Mouse (Mus musculus): ENCODE results near the gene Tfr2.
A peak's percentile ranks its signal among the peaks of the same experiment; 100 is the strongest.

Tfr2 gene

DNA sequence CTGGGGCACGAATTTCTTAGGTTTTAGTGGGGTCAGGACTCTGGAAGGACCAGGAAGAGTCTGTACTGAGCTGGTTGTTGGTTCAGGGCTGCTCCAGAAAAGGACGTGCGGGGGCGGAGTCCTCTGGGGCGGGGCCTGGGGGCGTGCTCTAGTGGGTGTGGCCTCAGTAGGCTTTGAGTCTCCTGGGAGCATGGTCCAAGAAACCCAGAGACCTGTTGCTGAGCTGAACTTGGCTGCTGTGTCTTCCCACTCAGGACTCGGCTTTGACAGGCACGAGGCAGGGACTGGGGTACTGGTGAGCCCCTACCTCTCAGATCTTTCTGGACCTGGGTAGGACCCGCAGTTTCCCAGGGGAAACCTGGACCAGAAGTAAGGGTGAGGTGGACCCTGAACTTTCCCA, at the start of gene Tfr2:
Gene Tfr2 (plus strand): TSS at position 176 of the 400 bp plus-strand sequence.
- peak; percentile 59 for DNase-seq (ENCODE audit: extremely low read depth, low read depth)

DNA sequence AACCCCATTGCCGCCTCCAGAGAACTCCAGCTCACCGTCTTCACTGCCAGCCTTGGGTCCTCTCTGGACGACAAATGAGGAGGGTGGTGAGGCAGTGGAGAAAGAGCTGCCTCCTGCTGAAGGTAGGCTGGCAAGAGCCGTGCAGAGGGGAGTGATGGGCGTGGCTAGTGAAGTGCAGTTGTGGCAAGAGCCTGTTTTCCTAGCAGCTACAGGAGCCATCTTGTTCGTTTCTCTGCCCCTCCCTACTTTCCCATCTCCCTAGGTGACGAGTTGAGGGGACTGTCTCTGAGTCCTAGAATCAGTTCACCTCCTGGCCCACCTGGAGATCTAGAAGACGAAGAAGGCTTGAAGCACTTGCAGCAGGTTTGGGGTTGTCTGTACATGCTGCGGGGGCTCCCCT, 47.8 kb upstream of the Tfr2 start:
- no peak for DNase-seq (ENCODE audit: extremely low read depth, low read depth)

DNA sequence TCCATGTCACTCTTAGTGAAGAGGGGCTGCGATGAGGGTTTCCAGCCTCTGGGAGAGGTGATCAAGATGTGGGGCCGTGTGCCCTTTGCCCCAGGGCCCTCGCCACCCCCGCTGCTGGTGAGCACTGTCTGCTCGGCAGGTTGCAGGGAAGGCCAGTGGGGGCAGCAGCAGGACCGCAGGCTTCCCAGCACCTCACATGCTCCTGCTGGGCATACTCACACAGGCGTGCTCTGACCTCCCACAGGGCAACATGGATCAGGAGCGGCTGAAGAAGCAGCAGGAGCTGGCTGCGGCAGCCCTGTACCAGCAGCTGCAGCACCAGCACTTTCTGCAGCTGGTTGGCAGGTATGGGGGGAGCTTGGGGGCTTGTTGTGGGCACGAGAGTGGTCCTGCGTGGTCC, 46.9 kb upstream of the Tfr2 start:
- DNase-seq (ENCODE audit: extremely low read depth, low read depth) = no peak

DNA sequence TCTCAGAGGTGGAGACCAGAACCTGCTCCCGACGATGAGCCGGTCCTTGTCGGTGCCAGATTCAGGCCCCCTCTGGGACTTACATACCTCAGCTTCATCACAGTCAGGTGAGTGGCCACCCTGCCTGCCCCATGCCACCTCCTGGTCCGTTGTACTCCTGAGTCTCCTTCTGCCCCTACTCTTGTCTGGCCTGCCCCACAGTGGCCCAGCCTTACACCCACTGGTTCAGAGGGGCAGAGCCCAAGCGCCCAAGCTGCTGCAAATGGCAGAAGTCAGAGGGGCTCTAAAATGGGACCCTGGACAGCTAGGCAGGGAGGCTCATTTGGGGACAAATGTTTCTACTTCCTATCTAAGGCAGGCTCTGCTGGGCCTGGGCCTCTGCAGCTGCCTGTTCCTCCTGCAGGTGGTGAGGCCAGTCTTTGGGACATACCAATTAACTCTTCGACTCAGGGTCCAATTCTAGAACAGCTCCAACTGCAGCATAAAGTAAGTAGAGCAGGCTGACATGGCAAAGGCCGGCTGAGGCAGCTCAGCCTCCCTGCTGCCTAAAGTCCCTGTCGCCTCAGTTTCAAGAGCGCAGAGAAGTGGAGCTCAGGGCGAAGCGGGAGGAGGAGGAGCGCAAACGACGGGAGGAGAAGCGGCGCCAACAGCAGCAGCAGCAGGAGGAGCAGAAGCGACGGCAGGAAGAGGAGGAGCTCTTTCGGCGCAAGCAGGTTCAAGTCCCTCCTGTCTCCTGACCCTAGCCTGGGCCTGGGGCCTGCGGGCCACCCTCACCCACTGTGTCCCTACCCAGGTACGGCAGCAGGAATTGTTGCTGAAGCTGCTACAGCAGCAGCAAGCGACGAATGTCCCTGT, 46.0 kb upstream of the Tfr2 start:
- no peak for DNase-seq (ENCODE audit: extremely low read depth, low read depth)

DNA sequence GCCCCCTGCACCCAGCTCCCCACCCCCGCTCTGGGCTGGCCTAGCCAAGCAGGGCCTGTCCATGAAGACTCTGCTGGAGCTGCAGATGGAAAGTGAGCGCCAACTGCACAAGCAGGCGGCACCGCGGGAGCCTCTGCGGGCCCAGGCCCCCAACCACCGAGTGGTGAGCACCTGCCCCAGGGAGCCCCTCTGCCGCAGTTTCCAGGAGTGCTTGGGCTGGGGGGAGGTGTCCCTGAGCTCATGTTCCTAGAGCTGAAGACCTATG, 45.5 kb upstream of the Tfr2 start:
- no peak for DNase-seq (ENCODE audit: extremely low read depth, low read depth)

DNA sequence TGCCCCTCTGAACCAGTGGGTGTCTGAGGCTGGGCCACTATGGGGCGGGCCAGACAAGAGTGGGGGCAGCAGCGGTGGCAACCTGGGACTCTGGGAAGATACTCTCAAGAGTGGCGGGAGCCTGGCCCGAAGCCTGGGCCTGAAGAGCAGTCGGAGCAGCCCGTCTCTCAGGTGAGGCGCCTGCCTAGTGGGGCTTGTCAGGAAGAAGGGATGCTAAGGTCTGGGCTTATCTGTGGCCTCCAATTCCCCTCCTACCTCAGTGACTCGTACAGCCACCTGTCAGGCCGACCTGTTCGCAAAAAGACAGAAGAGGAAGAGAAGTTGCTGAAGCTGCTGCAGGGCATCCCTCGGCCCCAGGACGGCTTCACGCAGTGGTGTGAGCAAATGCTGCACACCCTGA, 45.0 kb upstream of the Tfr2 start:
- DNase-seq (ENCODE audit: extremely low read depth, low read depth) = no peak

DNA sequence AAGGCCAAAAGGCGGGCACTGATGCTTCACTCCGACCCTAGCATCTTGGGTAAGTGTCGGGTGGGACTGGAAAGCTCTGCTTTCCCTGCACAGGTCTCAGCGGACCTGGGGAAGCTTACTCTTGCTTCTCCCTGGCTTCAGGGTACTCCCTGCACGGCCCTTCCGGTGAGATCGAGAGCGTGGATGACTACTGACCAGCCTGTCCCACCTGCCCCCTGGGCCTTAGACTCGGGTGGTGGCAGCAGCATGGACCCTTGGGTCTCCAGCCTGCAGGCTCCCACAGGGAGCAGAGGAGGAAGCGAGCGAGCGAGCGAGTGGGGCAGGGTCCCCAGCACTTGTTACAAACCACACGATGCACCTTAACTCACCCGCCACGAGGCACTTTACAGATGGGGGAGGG, 44.1 kb upstream of the Tfr2 start:
- no peak for DNase-seq (ENCODE audit: extremely low read depth, low read depth)

DNA sequence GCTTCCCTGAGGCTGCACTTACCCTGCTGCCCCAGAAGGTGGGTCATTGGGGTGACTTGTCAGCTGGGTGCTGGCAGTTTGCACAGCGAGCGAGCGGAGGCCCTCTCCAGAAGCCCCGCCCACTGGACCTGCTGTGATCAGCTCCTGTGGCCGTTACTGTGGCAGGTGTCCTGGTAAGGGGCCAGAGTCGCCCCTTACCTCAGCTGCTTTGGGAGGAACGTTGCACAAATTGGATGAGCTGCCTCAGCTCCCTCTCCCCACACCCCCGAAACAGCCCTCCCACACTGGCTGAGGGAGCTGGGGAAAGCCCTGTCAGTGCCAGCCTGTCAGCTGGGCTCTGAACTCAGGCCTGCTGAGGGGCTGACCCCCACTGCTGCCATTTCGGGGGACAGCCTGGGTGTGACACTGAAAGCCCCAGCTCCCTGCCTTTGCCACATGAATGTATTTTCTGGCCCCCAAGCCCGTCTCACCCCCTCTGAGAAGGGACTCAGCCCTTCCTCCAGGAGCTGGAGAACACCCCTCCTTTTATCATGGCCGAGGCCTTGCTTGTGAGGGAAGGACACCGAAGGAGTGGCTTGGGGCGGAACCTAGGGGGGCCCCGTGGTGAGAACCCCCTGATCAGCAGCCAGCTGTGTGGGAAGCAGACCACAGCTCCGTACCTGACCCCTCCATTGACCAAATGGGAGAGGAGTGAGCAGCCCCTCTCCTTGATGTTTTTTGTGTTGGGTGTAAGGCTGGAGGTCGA, 43.3 kb upstream of the Tfr2 start:
- DNase-seq (ENCODE audit: extremely low read depth, low read depth) = no peak

DNA sequence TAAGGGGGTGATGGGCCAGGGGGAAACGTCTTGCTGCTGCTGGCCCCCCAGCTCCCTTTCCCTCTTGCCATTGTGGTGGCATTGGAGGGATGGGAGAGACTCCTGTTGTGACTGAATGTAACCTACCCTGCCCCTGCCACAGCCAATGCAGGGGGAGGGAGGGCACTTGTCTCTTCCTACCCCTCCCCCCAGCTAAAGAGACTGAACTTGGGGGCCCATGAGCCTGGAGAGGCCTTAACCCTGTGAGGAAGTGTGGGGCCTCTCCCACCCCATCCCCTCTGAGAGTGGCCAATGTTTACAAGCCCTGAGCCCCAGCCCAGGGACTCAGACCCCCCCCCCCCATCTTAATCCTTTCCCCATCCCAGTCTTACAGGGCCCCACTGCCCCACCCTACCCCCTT, 42.2 kb upstream of the Tfr2 start:
- DNase-seq (ENCODE audit: extremely low read depth, low read depth) = no peak

DNA sequence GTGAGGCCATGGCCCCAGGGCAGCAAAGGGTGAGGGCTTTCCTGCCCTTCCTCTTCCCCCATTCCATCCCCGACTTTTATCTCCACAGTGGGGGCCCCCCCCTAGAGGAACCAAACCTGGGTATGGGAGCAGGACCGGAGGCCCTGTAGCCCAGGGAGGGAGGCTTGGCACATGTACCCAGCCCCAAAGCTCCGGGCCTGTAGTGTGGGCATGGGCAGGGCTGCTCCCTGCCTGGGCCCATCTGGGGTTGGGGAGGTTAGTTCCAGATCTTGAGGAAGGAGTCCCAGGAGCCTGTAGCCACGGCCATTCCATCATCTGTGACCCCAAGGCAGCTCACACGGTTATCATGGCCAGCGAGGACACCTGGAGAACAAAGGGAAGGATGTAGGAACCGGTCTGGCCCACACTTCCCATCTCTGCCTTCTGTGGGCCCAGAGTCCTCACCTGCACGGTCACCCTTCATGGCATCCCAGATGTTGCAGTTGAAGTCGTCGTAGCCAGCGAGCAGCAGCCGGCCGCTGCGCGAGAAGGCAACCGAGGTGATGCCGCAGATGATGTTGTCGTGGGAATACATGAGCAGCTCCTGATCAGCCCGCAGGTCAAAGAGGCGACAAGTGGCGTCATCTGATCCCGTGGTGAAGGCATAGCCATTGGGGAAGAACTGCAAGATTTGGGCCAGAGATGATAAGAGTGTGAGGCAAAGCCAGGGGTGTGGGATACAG, 41.2 kb upstream of the Tfr2 start:
- no peak for DNase-seq (ENCODE audit: extremely low read depth, low read depth)

DNA sequence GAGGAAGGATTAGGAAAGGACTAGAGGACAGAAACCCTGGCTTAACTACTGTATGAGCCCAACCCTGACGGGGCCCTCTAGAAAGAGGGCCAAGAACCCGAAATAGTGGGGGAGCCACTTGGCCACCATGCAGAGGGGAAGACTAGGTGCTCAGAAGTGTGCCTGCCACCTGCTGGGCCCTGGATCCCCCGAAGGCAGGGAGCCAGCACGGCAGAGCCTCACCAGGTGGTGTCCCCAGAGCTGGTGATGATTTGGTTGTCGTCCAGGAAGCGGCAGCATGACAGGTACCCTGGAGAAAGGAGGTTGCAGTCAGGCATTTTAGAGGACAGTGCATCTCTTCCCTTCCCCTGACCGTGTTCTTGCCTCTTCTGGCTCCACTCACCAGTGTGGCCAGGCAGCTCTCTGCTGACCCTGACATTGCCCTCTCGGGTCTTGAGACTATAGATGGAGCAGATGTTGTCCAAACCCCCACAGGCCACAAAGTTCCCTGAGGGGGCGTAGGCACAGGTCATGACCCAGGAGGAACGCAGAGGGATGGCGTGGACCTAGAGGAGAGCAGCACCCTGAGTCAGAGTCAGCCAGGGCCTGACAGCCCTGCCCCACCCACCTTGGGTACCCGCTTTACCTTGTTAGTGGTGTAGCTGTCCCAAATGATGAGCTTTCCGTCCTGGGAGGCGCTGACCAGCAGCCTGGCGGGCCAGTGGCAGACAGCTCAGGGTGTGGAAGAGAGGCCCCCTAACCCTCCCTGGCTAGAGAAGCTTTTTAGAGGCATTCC, 40.2 kb upstream of the Tfr2 start:
- no peak for DNase-seq (ENCODE audit: extremely low read depth, low read depth)

DNA sequence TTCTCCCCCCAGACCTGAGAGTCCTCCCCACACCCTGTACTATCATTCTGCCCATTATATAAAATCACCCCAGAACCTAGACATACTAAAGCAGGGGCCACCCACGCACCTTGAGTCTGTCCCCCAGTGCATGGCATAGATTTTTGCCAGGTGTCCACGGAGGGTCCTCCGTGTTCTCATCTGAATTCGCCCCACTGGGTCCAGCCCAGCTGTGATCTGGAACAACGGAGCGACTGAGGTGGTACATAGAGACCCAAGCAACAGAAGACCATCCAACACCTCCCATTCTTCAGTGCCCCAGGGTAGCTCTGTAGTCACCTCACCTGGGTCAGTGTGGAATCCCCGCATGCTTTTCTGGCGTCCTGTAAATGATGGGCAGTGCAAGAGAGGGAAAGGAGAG, 39.6 kb upstream of the Tfr2 start:
- no peak for DNase-seq (ENCODE audit: extremely low read depth, low read depth)

DNA sequence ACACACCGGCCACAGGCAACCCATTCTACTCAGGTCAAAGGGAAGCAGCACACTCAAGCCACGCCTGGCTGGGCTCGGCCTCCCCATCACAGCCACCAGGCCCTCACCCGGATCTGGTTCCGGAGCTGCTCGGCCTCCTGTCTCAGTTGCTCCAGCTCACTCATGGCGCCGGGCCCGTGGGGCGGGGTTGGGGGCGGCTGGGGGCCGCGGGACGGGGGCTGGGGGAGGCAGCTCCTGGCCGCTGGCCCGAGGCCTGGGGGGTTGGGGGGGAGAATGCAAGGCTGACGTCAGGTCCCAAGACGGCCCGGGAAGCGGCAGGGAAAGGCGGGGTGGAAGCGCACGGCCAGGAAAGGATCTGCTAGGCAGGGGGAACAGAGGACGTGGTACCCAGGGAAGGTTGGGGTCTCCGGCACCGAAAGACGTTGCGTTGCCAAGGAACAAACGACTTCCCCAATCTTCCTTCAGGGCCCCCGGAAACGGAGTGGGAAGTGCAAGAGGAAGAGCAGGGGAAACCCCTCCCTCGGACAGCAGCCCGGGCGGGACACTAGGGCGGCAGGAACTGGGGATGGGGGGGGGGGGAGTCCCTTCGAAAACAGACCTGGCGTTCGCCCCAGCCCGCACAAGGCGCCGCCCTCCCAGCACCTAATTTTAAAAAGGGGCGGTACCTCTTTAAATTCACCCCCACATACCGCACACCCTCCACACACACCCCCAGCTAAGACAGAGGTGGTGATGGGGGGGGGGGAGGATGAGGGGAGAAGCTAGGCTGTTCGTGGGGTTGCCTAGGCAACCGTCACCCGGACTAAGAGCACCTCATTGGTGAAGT, 38.8 kb upstream of the Tfr2 start:
- peak; percentile 38 for DNase-seq (ENCODE audit: extremely low read depth, low read depth)

DNA sequence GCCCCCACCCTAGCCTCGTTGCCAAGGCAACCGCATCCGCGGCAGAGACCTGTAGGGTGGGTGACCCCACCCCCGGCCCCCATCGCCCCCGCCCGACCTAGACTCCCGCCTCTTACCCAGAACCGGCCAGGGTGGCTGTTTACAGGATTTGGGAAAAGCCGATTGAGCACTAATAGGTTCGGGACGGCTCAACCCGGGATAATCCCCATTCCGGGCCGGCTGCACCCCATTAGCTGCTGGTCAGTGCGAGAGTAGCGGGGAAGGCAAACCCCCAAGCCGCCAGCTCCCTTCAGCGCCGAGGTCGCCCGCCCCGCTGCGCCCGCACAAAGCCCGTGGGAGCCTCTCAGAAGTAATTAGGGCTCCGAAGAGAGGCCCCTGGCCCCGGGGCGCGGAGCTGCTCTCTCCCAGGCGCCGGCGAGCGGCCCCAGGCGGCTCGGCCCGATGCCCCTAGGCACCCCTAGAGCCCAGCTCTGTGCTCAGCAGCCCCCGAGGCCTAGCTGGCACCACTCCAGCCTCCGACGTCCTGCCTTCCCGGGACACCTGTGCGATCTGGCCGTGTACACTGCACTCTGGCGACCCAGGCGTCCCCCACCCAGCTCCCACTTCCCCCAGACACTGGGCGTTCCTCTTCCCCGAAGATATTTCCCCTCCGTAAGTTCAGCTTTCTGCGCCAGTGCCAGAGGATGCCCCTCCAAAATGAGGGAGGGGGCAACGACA, 38.1 kb upstream of the Tfr2 start:
- peak; percentile 34 for DNase-seq (ENCODE audit: extremely low read depth, low read depth)

DNA sequence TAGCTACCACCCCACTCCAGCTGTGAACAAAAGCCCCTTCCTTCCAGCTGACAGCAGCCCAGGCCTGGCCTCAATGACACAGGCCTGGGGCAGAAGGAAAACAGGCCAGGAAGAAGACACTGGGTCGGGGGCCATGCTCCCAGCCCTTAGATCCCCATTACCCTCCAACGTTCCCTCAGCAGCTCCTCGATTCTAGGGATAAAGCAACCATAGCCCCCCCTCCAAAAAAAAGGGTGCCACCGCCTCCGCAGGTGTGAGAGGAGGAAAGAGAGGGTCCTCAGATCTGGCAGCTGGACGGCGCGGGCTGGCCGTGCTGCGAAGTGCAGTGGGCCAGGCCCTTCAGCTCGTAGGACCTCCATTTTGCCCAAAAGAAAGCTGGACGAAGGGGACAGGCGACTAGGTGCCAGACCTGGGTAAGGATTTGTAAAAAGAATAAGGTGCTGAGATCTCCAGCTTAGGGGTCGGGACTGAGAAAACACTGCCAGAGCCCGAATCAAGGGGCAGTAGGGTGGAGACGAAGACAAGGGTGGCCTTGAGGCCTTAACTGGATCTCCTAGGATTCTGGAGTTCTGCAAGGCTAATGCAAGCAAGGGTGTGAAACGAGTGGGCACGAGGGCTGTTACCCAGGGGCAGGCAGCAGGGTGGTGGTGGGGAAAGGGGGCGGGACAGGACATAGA, 37.4 kb upstream of the Tfr2 start:
- DNase-seq (ENCODE audit: extremely low read depth, low read depth) = no peak

DNA sequence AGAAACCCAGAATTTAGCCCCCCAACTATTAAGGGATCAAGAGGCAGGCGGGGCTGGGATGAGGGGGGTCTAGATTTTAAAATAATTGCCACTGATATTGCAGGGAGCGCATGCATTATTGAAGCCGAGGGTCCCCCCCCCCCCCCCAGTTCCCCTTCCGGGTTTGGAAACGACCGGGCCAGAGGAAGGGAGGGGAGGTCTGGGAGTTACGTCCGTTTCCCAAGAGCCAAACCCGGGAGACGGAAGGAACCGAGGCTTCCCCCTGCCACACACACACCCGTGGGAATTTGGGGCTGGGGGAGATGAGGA, 36.9 kb upstream of the Tfr2 start:
- no peak for DNase-seq (ENCODE audit: extremely low read depth, low read depth)

DNA sequence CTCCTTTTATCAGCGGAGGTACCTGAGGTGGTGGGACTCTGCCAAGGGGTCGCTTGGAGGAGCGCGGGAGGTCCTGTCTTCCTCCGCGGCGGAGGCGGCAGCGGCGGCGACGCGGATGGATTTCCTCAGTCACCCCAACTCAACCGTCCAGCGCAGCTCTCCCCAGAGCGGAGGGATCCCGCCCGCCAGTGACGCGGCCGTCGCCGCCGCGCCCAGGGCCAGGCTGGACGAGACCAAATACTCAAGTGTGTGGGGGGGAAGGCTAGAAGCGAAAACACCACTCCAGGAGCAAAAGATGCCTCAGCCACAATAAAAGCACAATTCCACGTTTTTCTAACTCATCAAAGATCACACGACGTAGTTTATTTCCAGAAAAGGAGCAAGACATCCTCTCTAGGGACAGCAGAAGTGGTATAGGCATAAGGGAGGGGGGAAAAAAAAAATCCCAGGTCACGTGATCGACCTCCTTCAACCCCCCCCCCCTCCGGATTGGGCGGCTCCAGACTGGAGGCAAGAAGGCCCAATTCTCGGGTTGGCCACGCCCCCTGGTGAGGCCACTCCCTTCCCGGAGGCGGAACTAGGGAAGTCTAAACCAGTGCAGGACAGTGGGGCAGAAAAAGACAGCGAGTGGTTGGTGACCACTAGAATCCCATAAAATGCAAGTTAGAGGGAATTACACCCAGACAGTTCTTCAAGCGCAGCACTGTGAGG, 36.4 kb upstream of the Tfr2 start, which contains the start of the genes Epo and Gnb2:
Gene Epo (minus strand): TSS at position 126 of the 711 bp plus-strand sequence.
Gene Gnb2 (minus strand): TSS at position 394 of the 711 bp plus-strand sequence.
- DNase-seq (ENCODE audit: extremely low read depth, low read depth) = peak; percentile 90

DNA sequence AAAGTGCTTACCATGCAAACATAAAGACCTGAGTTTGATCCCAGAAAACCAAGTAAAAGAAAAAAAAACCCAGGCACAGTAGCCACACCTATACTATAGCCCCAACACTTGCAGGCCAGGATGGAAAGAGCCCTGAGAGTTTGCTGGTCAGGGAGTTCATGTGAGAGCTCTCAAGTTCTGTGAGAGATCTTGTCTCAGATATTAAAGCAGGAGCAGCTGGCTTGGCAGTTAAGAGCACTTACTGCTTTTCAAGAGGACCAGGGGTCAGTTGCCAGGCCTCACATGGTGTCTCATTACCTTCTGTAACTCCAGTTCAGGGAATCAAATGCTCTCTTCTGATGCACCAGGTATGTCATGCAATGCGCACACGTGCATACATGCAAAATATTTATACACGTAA, 34.9 kb upstream of the Tfr2 start:
- DNase-seq (ENCODE audit: extremely low read depth, low read depth) = no peak

DNA sequence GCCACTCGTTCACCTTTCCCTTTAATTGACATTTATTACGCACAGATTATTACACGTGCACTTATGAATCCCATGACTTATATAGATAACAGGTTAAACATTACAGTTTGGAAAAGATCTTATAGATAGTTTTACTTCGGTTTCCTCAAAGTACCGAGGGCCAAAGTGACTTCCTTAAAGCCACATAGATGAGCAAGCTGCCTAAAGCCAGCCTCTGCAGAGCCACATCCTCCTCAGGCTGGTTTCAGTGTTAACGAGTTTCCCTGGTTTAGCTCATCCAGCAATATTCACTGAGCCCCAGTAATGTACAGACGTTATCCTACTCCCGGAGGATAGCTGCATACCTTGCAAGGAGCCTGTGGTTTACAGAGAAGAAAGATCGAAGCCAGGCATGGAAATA, 34.3 kb upstream of the Tfr2 start:
- DNase-seq (ENCODE audit: extremely low read depth, low read depth) = no peak
